In genomic region chr4:136147436-136148135, GRCm38 (mm10) we compare ENCODE assay signal across 8 mouse cellular contexts. TPM values are rescaled to one million over a fixed set of nuclear protein-coding genes. Genes with fewer than 3 reads are reported as not detected.
A peak's percentile ranks its signal among the peaks of the same experiment; 100 is the strongest.
DNase-seq lines count a peak whose midpoint lies in the region; ATAC-seq and TF ChIP-seq lines count a peak whose summit lies in the region.

No protein-coding gene starts in this region.

- peak overlapping the region; percentile 44 for H3K9ac ChIP-seq in forebrain, postnatal 0 days

- peak; percentile 88 for DNase-seq in G1E (ENCODE audit: low spot score)
- DNase-seq in cerebellum, adult 2 months: peak; percentile 65 to 69
- DNase-seq in forebrain, postnatal 0 days: peak; percentile 79
- DNase-seq in hindbrain, embryonic 10.5 days (ENCODE audit: low spot score): peak; percentile 90
- peak; percentile 45 to 61 for DNase-seq in layer of hippocampus, postnatal 25 days (ENCODE audit: extremely low spot score in 1 of 2, low spot score in 1 of 2)
- peak; percentile 78 to 80 for DNase-seq in right cerebral cortex, postnatal 10 days (ENCODE audit: low spot score in 2 of 2)
- DNase-seq in urinary bladder, postnatal 14 days (ENCODE audit: low spot score): peak; percentile 87

- no peak for TF ChIP-seq POLR2A in cerebellum, adult 2 months (IDR thresholded peaks at IDR 0.05; ENCODE audit: borderline replicate concordance, insufficient read depth, low read length)

- WGBS in cerebellum, adult 2 months: 3% methylated on average over 48 of the region's 48 CpGs
- whole genome bisulfite sequencing in forebrain, postnatal 0 days: 4% methylated on average over 24 of the region's 48 CpGs
- WGBS in hindbrain, embryonic 10.5 days: under 1% methylated on average over 48 of the region's 48 CpGs

- peak overlapping the region; percentile 37; the same call in 1 of the 2 replicates for H3K27ac ChIP-seq in cerebellum, adult 2 months (ENCODE audit: insufficient read depth, low read length)
- H3K27ac ChIP-seq in forebrain, postnatal 0 days (ENCODE audit: low read depth, low read length): no peak overlapping the region
- peak overlapping the region; percentile 100 for H3K27ac ChIP-seq in hindbrain, embryonic 10.5 days

- peaks cover 32% of the 10 kb centered on the region for H3K4me1 ChIP-seq in G1E (ENCODE audit: insufficient read depth, low read depth, low read length)
- H3K4me1 ChIP-seq in cerebellum, adult 2 months (ENCODE audit: control insufficient read depth, insufficient read depth, low read length): no peaks in the 10 kb centered on the region
- peaks cover 4% of the 10 kb centered on the region; the same call in 1 of the 2 replicates for H3K4me1 ChIP-seq in forebrain, postnatal 0 days (ENCODE audit: insufficient read depth)
- peaks cover 85% of the 10 kb centered on the region for H3K4me1 ChIP-seq in hindbrain, embryonic 10.5 days (replicated peaks)

- H3K4me2 ChIP-seq in forebrain, postnatal 0 days (ENCODE audit: low read depth): peak overlapping the region; percentile 86

- H3K27me3 ChIP-seq in G1E (ENCODE audit: insufficient read depth, low read length): peaks cover 71% of the 10 kb centered on the region
- no peaks in the 10 kb centered on the region; the same call in 1 of the 2 replicates for H3K27me3 ChIP-seq in cerebellum, adult 2 months (ENCODE audit: control insufficient read depth, insufficient read depth, low read length)
- 0 out of 2 replicates have a peak, but pooled peaks cover 17% of the 10 kb centered on the region for H3K27me3 ChIP-seq in forebrain, postnatal 0 days (ENCODE audit: insufficient read depth, low read length)
- peaks cover 11% of the 10 kb centered on the region; the same call in 1 of the 2 replicates for H3K27me3 ChIP-seq in hindbrain, embryonic 10.5 days (ENCODE audit: insufficient read depth, poor library complexity, severe bottlenecking)

- no peaks in the 10 kb centered on the region for H3K36me3 ChIP-seq in G1E (replicated peaks)
- H3K36me3 ChIP-seq in forebrain, postnatal 0 days (ENCODE audit: insufficient read depth): no peaks in the 10 kb centered on the region
- H3K36me3 ChIP-seq in hindbrain, embryonic 10.5 days: peaks cover 13% of the 10 kb centered on the region

- ATAC-seq in G1E (ENCODE audit: extremely low read depth, insufficient number of reproducible peaks, low FRiP score, poor library complexity, severe bottlenecking): no peak
- ATAC-seq in forebrain, postnatal 0 days: peak; percentile 72
- peak; percentile 58 for ATAC-seq in megakaryocyte, adult 5-6 weeks (ENCODE audit: poor library complexity, severe bottlenecking)

- TF ChIP-seq CTCF in G1E (IDR thresholded peaks at IDR 0.05; ENCODE audit: low read depth, low read length): no peak
- no peak for TF ChIP-seq CTCF in cerebellum, adult 2 months (IDR thresholded peaks at IDR 0.05; ENCODE audit: borderline replicate concordance, insufficient read depth, low read depth, low read length)
- no peak for TF ChIP-seq CTCF in forebrain, postnatal 0 days (IDR thresholded peaks at IDR 0.05; ENCODE audit: low read depth)

- peaks cover 4% of the 10 kb centered on the region; the same call in 1 of the 2 replicates for H3K9me3 ChIP-seq in G1E (replicated peaks)
- no peaks in the 10 kb centered on the region for H3K9me3 ChIP-seq in forebrain, postnatal 0 days (ENCODE audit: low read length)
- no peaks in the 10 kb centered on the region; the same call in 1 of the 2 replicates for H3K9me3 ChIP-seq in hindbrain, embryonic 10.5 days

- H3K4me3 ChIP-seq in G1E (ENCODE audit: low read depth, low read length): peak overlapping the region; percentile 69; the same call in 1 of the 2 replicates
- peak overlapping the region; percentile 50 for H3K4me3 ChIP-seq in cerebellum, adult 2 months (replicated peaks; ENCODE audit: insufficient read depth, low read depth, low read length)
- peak overlapping the region; percentile 49 for H3K4me3 ChIP-seq in forebrain, postnatal 0 days (ENCODE audit: low read depth, low read length)
- H3K4me3 ChIP-seq in hindbrain, embryonic 10.5 days: peak overlapping the region; percentile 92

RNA-seq across cellular contexts. Expression of gene Id3, which starts 4.3 kb away (rescaled TPM):
- total RNA-seq in G1E (2014; fragmentation: Nextera tagmentation): not detected in 2 replicates
- 0.22 TPM in 1 of 2 replicates, not detected in the other for total RNA-seq in G1E (2017)
- polyA plus RNA-seq in G1E (2012): not detected in 2 replicates
- 53.6 and 55.1 TPM in 2 replicates for polyA plus RNA-seq in cerebellum, adult 2 months (2012; rRNA removed)
- total RNA-seq in forebrain, postnatal 0 days (2014; rRNA removed): 134 and 153 TPM in 2 replicates
- 177 and 185 TPM in 2 replicates for polyA plus RNA-seq in forebrain, postnatal 0 days (2015; fragmentation: Nextera tagmentation; extraction: Ambion mirVana)
- polyA plus RNA-seq in hindbrain, embryonic 10.5 days (2016; fragmentation: Nextera tagmentation; extraction: Ambion mirVana): 576 and 684 TPM in 2 replicates
- 10 to 100 TPM; 51.7 to 62.5 TPM for total RNA-seq in layer of hippocampus, postnatal 25 days (2021)
- total RNA-seq in megakaryocyte, adult 5-6 weeks (2015): 1.9 and 2.0 TPM in 2 replicates
- 0.77 and 1.8 TPM in 2 replicates for total RNA-seq in megakaryocyte, adult 5-6 weeks (2017)

RNA-seq across cellular contexts. Expression of gene E2f2, which starts 24.6 kb away (rescaled TPM):
- total RNA-seq in G1E (2014; fragmentation: Nextera tagmentation) (29.9 and 70.3 TPM in 2 replicates), G1E (2017) (14.1 and 16.3 TPM in 2 replicates)
- polyA plus RNA-seq in G1E (2012): 45.6 and 45.9 TPM in 2 replicates
- 0.27 and 0.74 TPM in 2 replicates for polyA plus RNA-seq in cerebellum, adult 2 months (2012; rRNA removed)
- 0.85 and 1.2 TPM in 2 replicates for total RNA-seq in forebrain, postnatal 0 days (2014; rRNA removed)
- polyA plus RNA-seq in forebrain, postnatal 0 days (2015; fragmentation: Nextera tagmentation; extraction: Ambion mirVana): 0.84 and 1.4 TPM in 2 replicates
- polyA plus RNA-seq in hindbrain, embryonic 10.5 days (2016; fragmentation: Nextera tagmentation; extraction: Ambion mirVana): 9.0 and 9.4 TPM in 2 replicates
- total RNA-seq in layer of hippocampus, postnatal 25 days (2021): 1 to 10 TPM in 1 of 2 experiments, under 1 TPM in 1; 0.59 to 1.2 TPM
- 78.1 and 107 TPM in 2 replicates for total RNA-seq in megakaryocyte, adult 5-6 weeks (2015)
- total RNA-seq in megakaryocyte, adult 5-6 weeks (2017): 59.4 and 63.6 TPM in 2 replicates

RNA-seq across cellular contexts. Expression of gene Asap3, which starts 58.6 kb away (rescaled TPM):
- total RNA-seq in G1E (2014; fragmentation: Nextera tagmentation) (0.30 TPM in 1 of 2 replicates, not detected in the other), G1E (2017) (0.05 and 0.06 TPM in 2 replicates)
- polyA plus RNA-seq in G1E (2012): 0.04 and 0.05 TPM in 2 replicates
- polyA plus RNA-seq in cerebellum, adult 2 months (2012; rRNA removed): 5.5 and 6.3 TPM in 2 replicates
- total RNA-seq in forebrain, postnatal 0 days (2014; rRNA removed): 3.5 and 3.8 TPM in 2 replicates
- polyA plus RNA-seq in forebrain, postnatal 0 days (2015; fragmentation: Nextera tagmentation; extraction: Ambion mirVana): 2.0 and 2.5 TPM in 2 replicates
- 5.2 and 6.5 TPM in 2 replicates for polyA plus RNA-seq in hindbrain, embryonic 10.5 days (2016; fragmentation: Nextera tagmentation; extraction: Ambion mirVana)
- 1 to 10 TPM; 2.7 to 4.3 TPM for total RNA-seq in layer of hippocampus, postnatal 25 days (2021)
- not detected in 2 replicates for total RNA-seq in megakaryocyte, adult 5-6 weeks (2015)
- total RNA-seq in megakaryocyte, adult 5-6 weeks (2017): 0.04 TPM in 1 of 2 replicates, not detected in the other

Comparison
In these comparisons a context has a peak if more than half of its experiments do, and no peak if none do; other contexts are left out.
1. RNA of gene Id3, which starts 4.3 kb away (total RNA-seq): 134 to 153 TPM in forebrain, postnatal 0 days and 51.7 to 62.5 TPM in layer of hippocampus, postnatal 25 days; 0.77 to 2.0 TPM in megakaryocyte, adult 5-6 weeks and 0.22 TPM in G1E; every median in the first group is over 10 times any median in the second.
2. Peak in every context shown above with its lines, with median percentiles within 50 percentile points of each other: DNase-seq and H3K4me3 ChIP-seq.